Mouse (Mus musculus) erythroblast, embryonic 14.5 days (primary cell): ENCODE measurements at regions not wholly inside any gene's neighbourhood (a gene's known extent, or its start where the extent isn't known, plus 50 kb on each side); places are given as distances from the start of the nearest gene placed in this dataset.

Source experiments
- GATA1 ChIP-seq: IDR thresholded peaks from 2 replicates; pipeline ENCODE4 v1.6.1; 2012; ENCODE audit warnings: low read length, inconsistent platforms, mixed read lengths
- TAL1 ChIP-seq: IDR thresholded peaks from 3 replicates; pipeline ENCODE4 v1.6.1; 2012; ENCODE audit warnings: low read length, inconsistent platforms, mixed read lengths

DNA sequence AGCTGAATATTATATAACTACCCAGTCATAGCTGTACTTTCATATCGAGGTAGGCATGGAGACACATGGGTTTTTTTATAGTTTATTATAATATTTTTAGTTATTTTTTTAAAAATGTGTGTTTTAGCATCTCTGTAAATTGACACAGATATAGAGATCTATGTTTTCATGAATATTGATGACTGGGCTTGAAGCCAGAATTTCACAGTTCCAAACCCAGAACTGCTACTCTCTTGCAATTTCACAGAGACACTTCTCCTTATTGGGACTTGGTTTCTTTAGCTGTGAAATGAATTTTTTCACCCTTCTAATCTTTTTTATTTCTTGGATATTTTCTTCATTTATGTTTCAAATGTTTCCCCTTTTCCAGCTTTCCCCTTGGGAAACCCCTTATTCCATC is 481.0 kb upstream of the Fam98a start:
- TF ChIP-seq GATA1 (no peak), TAL1 (no peak)
